Mouse (Mus musculus) lung, postnatal 0 days (tissue): ENCODE results near the gene Mtg2. TPM values are rescaled to one million over a fixed set of nuclear protein-coding genes. Genes with fewer than 3 reads are reported as not detected.
A peak's percentile ranks its signal among the peaks of the same experiment; 100 is the strongest.

Source experiments
- ATAC-seq: fragments of 200-750 bp; cut with Nextera tagmentation; 2 replicates; pipeline ENCODE4 v1.8.0; 2017; ENCODE audit warnings: moderate library complexity
- DNase-seq: peaks from one replicate; pipeline ENCODE4 v3.0.0-alpha.2; 2016; ENCODE audit warnings: low spot score
- H3K27ac ChIP-seq: fragments of 300-500 bp; sonication (generic); 2 replicates; pipeline ENCODE4 v1.5.1; 2014; ENCODE audit warnings: antibody characterized with exemption, mild to moderate bottlenecking, low read length, mixed read lengths
- H3K27me3 ChIP-seq: fragments of 300-500 bp; sonication (generic); replicated peaks from 2 replicates; pipeline ENCODE4 v1.6.1; 2014; ENCODE audit warnings: low read length, mixed read lengths; ENCODE audit not compliant: insufficient read depth
- H3K36me3 ChIP-seq: fragments of 300-500 bp; sonication (generic); 2 replicates; pipeline ENCODE4 v1.6.1; 2014; ENCODE audit warnings: low read length, mixed read lengths; ENCODE audit not compliant: insufficient read depth
- H3K4me1 ChIP-seq: fragments of 300-500 bp; sonication (generic); 2 replicates; pipeline ENCODE4 v1.6.1; 2014; ENCODE audit warnings: antibody characterized with exemption, low read depth, low read length, mixed read lengths; ENCODE audit not compliant: insufficient read depth
- H3K4me2 ChIP-seq: fragments of 300-500 bp; sonication (generic); replicated peaks from 2 replicates; pipeline ENCODE4 v1.6.1; 2014; ENCODE audit warnings: low read depth, mild to moderate bottlenecking, low read length, moderate library complexity, mixed read lengths
- H3K4me3 ChIP-seq: fragments of 300-500 bp; sonication (generic); 2 replicates; pipeline ENCODE4 v1.5.1; 2014; ENCODE audit warnings: low read depth, low read length
- H3K9ac ChIP-seq: fragments of 300-500 bp; sonication (generic); replicated peaks from 2 replicates; pipeline ENCODE4 v1.6.1; 2014; ENCODE audit warnings: low read depth, mild to moderate bottlenecking
- H3K9me3 ChIP-seq: fragments of 300-500 bp; sonication (generic); 2 replicates; pipeline ENCODE4 v1.6.1; 2016; ENCODE audit warnings: low read length, mixed read lengths
- CTCF ChIP-seq: IDR thresholded peaks from 2 replicates; pipeline ENCODE4 v1.5.1; 2016; ENCODE audit warnings: antibody characterized with exemption, mild to moderate bottlenecking
- EP300 ChIP-seq: IDR thresholded peaks from 2 replicates; pipeline ENCODE4 v1.6.1; 2016; ENCODE audit warnings: antibody characterized with exemption, mild to moderate bottlenecking, control low read depth
- WGBS: fragments of 180-500 bp; shearing (Covaris S2); extraction: QIAGEN DNeasy Blood & Tissue Kit; methylation state at CpG from one replicate; pipeline ENCODE4 v1.1.7; 2014; 5-methylcytosine and 5-hydroxymethylcytosine counted together
- polyA plus RNA-seq: library from polyadenylated mRNA; unstranded; fragments of >200 nt; fragmentation: Nextera tagmentation; extraction: Ambion mirVana; gene quantifications from 2 replicates; pipeline ENCODE4 v1.2.1, GENCODE M21; 2015

Mtg2 gene
- polyA plus RNA-seq, 1 experiment from 2014 or later = 18.7 TPM

- Histone ChIP-seq H3K27me3 (no peaks in the 10 kb centered on the region), H3K27ac (peak overlapping the region; percentile 22), H3K4me2 (peak overlapping the region; percentile 84), H3K9me3 (no peaks in the 10 kb centered on the region), H3K4me1 (peaks cover 9% of the 10 kb centered on the region; the same call in 1 of the 2 replicates), H3K36me3 (0 out of 2 replicates have a peak, but pooled peaks cover 6% of the 10 kb centered on the region), H3K9ac (peak overlapping the region; percentile 41), H3K4me3 (peak overlapping the region; percentile 60)
- DNase-seq = peak; percentile 16
- ATAC-seq = peak; percentile 60
- TF ChIP-seq EP300 (no peak), CTCF (no peak)
- WGBS = 30% methylated on average over 20 of the region's 20 CpGs
These were observed 463 bp upstream of the Mtg2 start for GRCm38 (mm10) chr2:180069770-180070480.

GRCm38 (mm10) chr2:180071671-180072070 is 1.3 kb downstream of the Mtg2 start:
- TF ChIP-seq EP300 (no peak), CTCF (no peak)
- no peaks in the 10 kb centered on the region for H3K27me3 ChIP-seq
- no peaks in the 10 kb centered on the region for H3K9me3 ChIP-seq
- H3K27ac ChIP-seq = no peak overlapping the region
- DNase-seq (no peak), ATAC-seq (no peak)
- WGBS = 88% methylated on average over 2 of the region's 2 CpGs
- H3K9ac ChIP-seq = no peak overlapping the region
- H3K4me2 ChIP-seq = no peak overlapping the region
- H3K4me3 ChIP-seq = no peak overlapping the region
- 0 out of 2 replicates have a peak, but pooled peaks cover 6% of the 10 kb centered on the region for H3K36me3 ChIP-seq
- peaks cover 9% of the 10 kb centered on the region; the same call in 1 of the 2 replicates for H3K4me1 ChIP-seq

GRCm38 (mm10) chr2:180072886-180073285 is 2.5 kb downstream of the Mtg2 start:
- no peak for TF ChIP-seq EP300
- no peak for TF ChIP-seq CTCF
- H3K9me3 ChIP-seq = no peaks in the 10 kb centered on the region
- 0 out of 2 replicates have a peak, but pooled peaks cover 3% of the 10 kb centered on the region for H3K36me3 ChIP-seq
- ATAC-seq = no peak
- H3K4me2 ChIP-seq = no peak overlapping the region
- 87% methylated on average over 7 of the region's 7 CpGs for WGBS
- H3K27ac ChIP-seq = no peak overlapping the region
- no peak overlapping the region for H3K9ac ChIP-seq
- H3K4me1 ChIP-seq = peaks cover 9% of the 10 kb centered on the region; the same call in 1 of the 2 replicates
- no peak overlapping the region for H3K4me3 ChIP-seq
- H3K27me3 ChIP-seq = no peaks in the 10 kb centered on the region
- DNase-seq = no peak

GRCm38 (mm10) chr2:180077622-180078021 is 7.2 kb downstream of the Mtg2 start:
- no peak overlapping the region for H3K4me3 ChIP-seq
- H3K4me2 ChIP-seq = no peak overlapping the region
- no peak for ATAC-seq
- no peak overlapping the region for H3K27ac ChIP-seq
- TF ChIP-seq CTCF = no peak
- no peak for TF ChIP-seq EP300
- no peaks in the 10 kb centered on the region for H3K4me1 ChIP-seq
- 78% methylated on average over 3 of the region's 3 CpGs for WGBS
- no peak for DNase-seq
- no peak overlapping the region for H3K9ac ChIP-seq
- H3K9me3 ChIP-seq = no peaks in the 10 kb centered on the region
- no peaks in the 10 kb centered on the region for H3K27me3 ChIP-seq
- 0 out of 2 replicates have a peak, but pooled peaks cover 5% of the 10 kb centered on the region for H3K36me3 ChIP-seq

GRCm38 (mm10) chr2:180080680-180081079 is 10.3 kb downstream of the Mtg2 start:
- TF ChIP-seq EP300 (peak; percentile 50), CTCF (no peak)
- Histone ChIP-seq H3K27ac (no peak overlapping the region), H3K27me3 (no peaks in the 10 kb centered on the region), H3K4me2 (no peak overlapping the region), H3K4me3 (no peak overlapping the region), H3K4me1 (no peaks in the 10 kb centered on the region), H3K9me3 (no peaks in the 10 kb centered on the region), H3K9ac (no peak overlapping the region), H3K36me3 (0 out of 2 replicates have a peak, but pooled peaks cover 5% of the 10 kb centered on the region)
- peak; percentile 59 for DNase-seq
- WGBS = 48% methylated on average over 8 of the region's 8 CpGs
- peak; percentile 68 for ATAC-seq

GRCm38 (mm10) chr2:180083063-180083462 is 12.7 kb downstream of the Mtg2 start:
- Histone ChIP-seq H3K9me3 (no peaks in the 10 kb centered on the region), H3K36me3 (0 out of 2 replicates have a peak, but pooled peaks cover under 1% of the 10 kb centered on the region), H3K27ac (no peak overlapping the region), H3K27me3 (no peaks in the 10 kb centered on the region), H3K4me3 (no peak overlapping the region), H3K4me2 (no peak overlapping the region), H3K9ac (no peak overlapping the region), H3K4me1 (no peaks in the 10 kb centered on the region)
- DNase-seq (no peak), ATAC-seq (no peak)
- WGBS = 89% methylated on average over 10 of the region's 10 CpGs
- TF ChIP-seq EP300 (no peak), CTCF (no peak)
